ENCODE assay signal across 16 mouse cellular contexts in genomic region chr7:143310847-143311246, GRCm38 (mm10).
DNase-seq lines count a peak whose midpoint lies in the region; ATAC-seq and TF ChIP-seq lines count a peak whose summit lies in the region.
"Had no signal": no experiment of that assay in that cellular context is flagged by ENCODE, and none has a peak within 500 bp of the region (broad histone marks: within the 10 kb centered on the region; RNA-seq: fewer than 3 reads in every experiment).

No protein-coding gene starts in this region.

- intact Hi-C loops in gastrocnemius, postnatal 14 days (cut with DNase I; ENCODE audit: low total_unique reads) = no loop called here

- TF ChIP-seq POLR2A in limb, embryonic 14.5 days (IDR thresholded peaks at IDR 0.05; ENCODE audit: borderline replicate concordance, extremely low read depth, insufficient read depth, insufficient read length) = no peak

- WGBS in intestine, embryonic 14.5 days = 67% methylated on average over 8 of the region's 8 CpGs
- WGBS in intestine, postnatal 0 days = 50% methylated on average over 8 of the region's 8 CpGs
- WGBS in embryonic facial prominence, embryonic 13.5 days = 13% methylated on average over 8 of the region's 8 CpGs
- 28% methylated on average over 8 of the region's 8 CpGs for WGBS in limb, embryonic 14.5 days

- H3K4me1 ChIP-seq in intestine, embryonic 14.5 days (replicated peaks; ENCODE audit: control insufficient read depth, insufficient read depth, low read length) = peaks cover 36% of the 10 kb centered on the region
- peaks cover 22% of the 10 kb centered on the region for H3K4me1 ChIP-seq in intestine, postnatal 0 days (replicated peaks; ENCODE audit: control insufficient read depth, insufficient read depth, low read length)
- peaks cover 46% of the 10 kb centered on the region for H3K4me1 ChIP-seq in embryonic facial prominence, embryonic 13.5 days
- peaks cover 49% of the 10 kb centered on the region for H3K4me1 ChIP-seq in limb, embryonic 14.5 days (ENCODE audit: control insufficient read depth, insufficient read depth, low read length)

- H3K9ac ChIP-seq in intestine, embryonic 14.5 days (ENCODE audit: low read length) = no peak overlapping the region
- H3K9ac ChIP-seq in intestine, postnatal 0 days (ENCODE audit: low read depth, low read length) = no peak overlapping the region
- 0 out of 2 replicates have a peak overlapping the region, but pooled peaks have one; percentile 11 for H3K9ac ChIP-seq in embryonic facial prominence, embryonic 13.5 days
- no peak overlapping the region for H3K9ac ChIP-seq in limb, embryonic 14.5 days (ENCODE audit: low read depth, low read length, severe bottlenecking)
- H3K9ac ChIP-seq: forebrain, embryonic 12.5 days had no signal

- no peaks in the 10 kb centered on the region for H3K36me3 ChIP-seq in intestine, embryonic 14.5 days (ENCODE audit: control insufficient read depth, insufficient read depth, low read length)
- H3K36me3 ChIP-seq in intestine, postnatal 0 days (ENCODE audit: control insufficient read depth, insufficient read depth) = no peaks in the 10 kb centered on the region
- no peaks in the 10 kb centered on the region for H3K36me3 ChIP-seq in embryonic facial prominence, embryonic 13.5 days
- no peaks in the 10 kb centered on the region for H3K36me3 ChIP-seq in limb, embryonic 14.5 days (ENCODE audit: control insufficient read depth, insufficient read depth, low read length)
- H3K36me3 ChIP-seq: forebrain, embryonic 12.5 days had no signal

- H3K27me3 ChIP-seq in intestine, embryonic 14.5 days (replicated peaks; ENCODE audit: control insufficient read depth, insufficient read depth, low read length) = no peaks in the 10 kb centered on the region
- no peaks in the 10 kb centered on the region for H3K27me3 ChIP-seq in intestine, postnatal 0 days (replicated peaks; ENCODE audit: control insufficient read depth, insufficient read depth, low read length)
- H3K27me3 ChIP-seq in embryonic facial prominence, embryonic 13.5 days = no peaks in the 10 kb centered on the region
- no peaks in the 10 kb centered on the region for H3K27me3 ChIP-seq in limb, embryonic 14.5 days (ENCODE audit: control insufficient read depth, insufficient read depth, low read length)

- no peak overlapping the region for H3K4me2 ChIP-seq in intestine, embryonic 14.5 days (ENCODE audit: low read length)
- H3K4me2 ChIP-seq in intestine, postnatal 0 days (replicated peaks; ENCODE audit: low read depth) = no peak overlapping the region
- peak overlapping the region; percentile 0; the same call in 1 of the 2 replicates for H3K4me2 ChIP-seq in embryonic facial prominence, embryonic 13.5 days
- peak overlapping the region; percentile 10; the same call in 1 of the 2 replicates for H3K4me2 ChIP-seq in limb, embryonic 14.5 days (replicated peaks; ENCODE audit: low read depth, low read length, severe bottlenecking)
- H3K4me2 ChIP-seq: forebrain, embryonic 12.5 days; liver, embryonic 11.5 days; midbrain, embryonic 11.5 days had no signal

- peak overlapping the region; percentile 29; the same call in 1 of the 2 replicates for H3K27ac ChIP-seq in intestine, embryonic 14.5 days (ENCODE audit: low read depth)
- no peak overlapping the region for H3K27ac ChIP-seq in intestine, postnatal 0 days (ENCODE audit: low read depth, low read length)
- H3K27ac ChIP-seq in embryonic facial prominence, embryonic 13.5 days = peak overlapping the region; percentile 92
- H3K27ac ChIP-seq in limb, embryonic 14.5 days (replicated peaks; ENCODE audit: low read depth, low read length) = peak overlapping the region; percentile 81
- H3K27ac ChIP-seq: gastrocnemius, adult 2 months had no signal

- DNase-seq in embryo, embryonic 10 days (ENCODE audit: low spot score) = peak; percentile 41
- no peak for DNase-seq in embryo, embryonic 9.5 days (ENCODE audit: extremely low spot score)
- DNase-seq in intestine, embryonic 14.5 days (ENCODE audit: low spot score) = no peak
- DNase-seq in limb, embryonic 14.5 days (ENCODE audit: low spot score) = peak; percentile 80
- DNase-seq in gastrocnemius, postnatal 14 days = no peak
- no peak for DNase-seq in frontal cortex, postnatal 36 days (ENCODE audit: low spot score in 2 of 2)
- DNase-seq: cerebellum, adult 11-12 months; kidney, adult 11 months; right cerebral cortex, postnatal 4 days; thymus, postnatal 25 days had no signal

- no peak for TF ChIP-seq CTCF in intestine, postnatal 0 days (IDR thresholded peaks at IDR 0.05; ENCODE audit: low read depth)

- no peak overlapping the region for H3K4me3 ChIP-seq in intestine, embryonic 14.5 days (ENCODE audit: low read depth, low read length)
- no peak overlapping the region for H3K4me3 ChIP-seq in intestine, postnatal 0 days (ENCODE audit: low read depth, low read length)
- no peak overlapping the region for H3K4me3 ChIP-seq in embryonic facial prominence, embryonic 13.5 days
- no peak overlapping the region for H3K4me3 ChIP-seq in limb, embryonic 14.5 days (replicated peaks; ENCODE audit: low read length)
- H3K4me3 ChIP-seq: forebrain, embryonic 12.5 days; gastrocnemius, adult 2 months had no signal

- ATAC-seq in intestine, embryonic 14.5 days (replicated peaks; ENCODE audit: low FRiP score, low TSS enrichment, low read depth) = no peak
- ATAC-seq in intestine, postnatal 0 days = no peak
- ATAC-seq in embryonic facial prominence, embryonic 13.5 days (ENCODE audit: insufficient number of reproducible peaks, insufficient read depth, low FRiP score, low TSS enrichment, low read depth) = 0 out of 2 replicates have a peak, but pooled peaks have one; percentile 44
- ATAC-seq in limb, embryonic 14.5 days (ENCODE audit: low FRiP score, low read depth) = peak; percentile 42

- no peaks in the 10 kb centered on the region for H3K9me3 ChIP-seq in intestine, embryonic 14.5 days (ENCODE audit: control insufficient read depth, low read length)
- H3K9me3 ChIP-seq in intestine, postnatal 0 days (ENCODE audit: control insufficient read depth) = no peaks in the 10 kb centered on the region
- H3K9me3 ChIP-seq in embryonic facial prominence, embryonic 13.5 days = no peaks in the 10 kb centered on the region
- H3K9me3 ChIP-seq in limb, embryonic 14.5 days (ENCODE audit: control insufficient read depth, low read length) = no peaks in the 10 kb centered on the region
- H3K9me3 ChIP-seq: forebrain, embryonic 12.5 days had no signal

Comparison
In these comparisons a context has a peak if more than half of its experiments do, and no peak if none do; other contexts are left out.
1. DNase-seq: peak in embryo, embryonic 10 days (single experiment) and limb, embryonic 14.5 days (single experiment); none in embryo, embryonic 9.5 days (single experiment), intestine, embryonic 14.5 days (single experiment), gastrocnemius, postnatal 14 days (single experiment) and frontal cortex, postnatal 36 days (0 of 2).
2. ATAC-seq: peak in embryonic facial prominence, embryonic 13.5 days (single experiment) and limb, embryonic 14.5 days (single experiment); none in intestine, embryonic 14.5 days (single experiment) and intestine, postnatal 0 days (single experiment).
3. H3K4me2 ChIP-seq: peak in embryonic facial prominence, embryonic 13.5 days (single experiment) and limb, embryonic 14.5 days (single experiment); none in intestine, embryonic 14.5 days (single experiment) and intestine, postnatal 0 days (single experiment).